ENCODE assay signal across 9 mouse cellular contexts in the genomic region with DNA sequence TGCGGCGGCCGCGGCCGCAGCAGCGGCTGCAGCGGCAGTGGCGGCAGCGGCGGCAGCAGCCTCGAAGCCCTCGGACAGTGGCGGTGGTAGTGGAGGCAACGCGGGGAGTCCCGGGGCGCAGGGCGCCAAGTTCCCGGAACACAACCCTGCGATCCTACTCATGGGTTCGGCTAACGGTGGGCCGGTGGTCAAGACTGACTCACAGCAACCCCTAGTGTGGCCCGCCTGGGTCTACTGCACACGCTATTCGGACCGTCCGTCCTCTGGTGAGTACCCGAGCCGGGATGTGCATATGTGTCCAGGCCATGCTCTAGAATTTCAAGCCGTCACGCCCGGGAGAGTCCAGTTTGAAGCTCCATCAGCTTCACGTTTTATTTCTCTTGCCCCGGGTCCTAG. TPM values are rescaled to one million over a fixed set of nuclear protein-coding genes. Genes with fewer than 3 reads are reported as not detected.
DNase-seq lines count a peak whose midpoint lies in the region; ATAC-seq and TF ChIP-seq lines count a peak whose summit lies in the region.
"Had no signal": no experiment of that assay in that cellular context is flagged by ENCODE, and none has a peak within 500 bp of the region (broad histone marks: within the 10 kb centered on the region; RNA-seq: fewer than 3 reads in every experiment).

No protein-coding gene starts in this region.

- no peak for TF ChIP-seq CTCF in small intestine, adult 2 months (IDR thresholded peaks at IDR 0.05; ENCODE audit: extremely low read depth, insufficient read length, insufficient replicate concordance, low read depth, low read length)

- 3% methylated on average over 35 of the region's 35 CpGs for WGBS in lung, embryonic 15.5 days
- under 1% methylated on average over 35 of the region's 35 CpGs for WGBS in limb, embryonic 10.5 days
- 2% methylated on average over 35 of the region's 35 CpGs for WGBS in small intestine, adult 2 months

- peaks cover 98% of the 10 kb centered on the region for H3K27me3 ChIP-seq in lung, embryonic 15.5 days
- H3K27me3 ChIP-seq in limb, embryonic 10.5 days (ENCODE audit: low read depth, poor library complexity, severe bottlenecking), result peaks cover 99% of the 10 kb centered on the region
- peaks cover 80% of the 10 kb centered on the region for H3K27me3 ChIP-seq in small intestine, adult 2 months (ENCODE audit: control insufficient read depth, insufficient read depth, low read length)

- no peaks in the 10 kb centered on the region for H3K9me3 ChIP-seq in lung, embryonic 15.5 days
- H3K9me3 ChIP-seq in limb, embryonic 10.5 days (replicated peaks), result no peaks in the 10 kb centered on the region

- H3K27ac ChIP-seq in lung, embryonic 15.5 days, result no peak overlapping the region
- peak overlapping the region; percentile 73 for H3K27ac ChIP-seq in limb, embryonic 10.5 days
- H3K27ac ChIP-seq in small intestine, adult 2 months (ENCODE audit: insufficient read depth, low read depth, low read length), result no peak overlapping the region
- H3K27ac ChIP-seq: liver, embryonic 14.5 days had no signal

- H3K4me3 ChIP-seq in lung, embryonic 15.5 days, result peak overlapping the region; percentile 46
- peak overlapping the region; percentile 54 for H3K4me3 ChIP-seq in limb, embryonic 10.5 days
- peak overlapping the region; percentile 32; the same call in 1 of the 2 replicates for H3K4me3 ChIP-seq in small intestine, adult 2 months (ENCODE audit: low read depth, low read length)

- no peak for TF ChIP-seq POLR2A in small intestine, adult 2 months (IDR thresholded peaks at IDR 0.05; ENCODE audit: low read depth, low read length)

- H3K4me1 ChIP-seq in lung, embryonic 15.5 days, result peaks cover 22% of the 10 kb centered on the region
- H3K4me1 ChIP-seq in limb, embryonic 10.5 days, result peaks cover 35% of the 10 kb centered on the region
- no peaks in the 10 kb centered on the region; the same call in none of the 2 replicates for H3K4me1 ChIP-seq in small intestine, adult 2 months (ENCODE audit: control insufficient read depth, insufficient read depth, insufficient read length, low read length)

- peak overlapping the region; percentile 87 for H3K4me2 ChIP-seq in lung, embryonic 15.5 days

- DNase-seq in adrenal gland, postnatal 25 days, result peak; percentile 12
- no peak for DNase-seq in adrenal gland, postnatal 14 days
- no peak for DNase-seq in lung, postnatal 25 days (ENCODE audit: low spot score)
- DNase-seq in limb, embryonic 10.5 days (ENCODE audit: low spot score), result peak; percentile 79
- no peak for DNase-seq in layer of hippocampus, adult 18-20 months (ENCODE audit: low spot score in 2 of 2)
- no peak for DNase-seq in thymus, postnatal 36 days

- ATAC-seq in lung, embryonic 15.5 days (ENCODE audit: borderline replicate concordance, extremely low read depth, low FRiP score, low TSS enrichment), result no peak

- H3K9ac ChIP-seq in lung, embryonic 15.5 days, result no peak overlapping the region
- H3K9ac ChIP-seq: liver, embryonic 14.5 days had no signal

- H3K36me3 ChIP-seq in lung, embryonic 15.5 days, result no peaks in the 10 kb centered on the region
- H3K36me3 ChIP-seq in limb, embryonic 10.5 days, result no peaks in the 10 kb centered on the region
- no peaks in the 10 kb centered on the region for H3K36me3 ChIP-seq in small intestine, adult 2 months (ENCODE audit: control insufficient read depth, insufficient read depth, low read length)

RNA-seq across cellular contexts. Expression of gene En1, which starts 1.4 kb away (rescaled TPM):
- total RNA-seq in adrenal gland, postnatal 25 days (2021), result not detected in 2 replicates
- not detected in 2 replicates for total RNA-seq in adrenal gland, postnatal 14 days (2021)
- polyA plus RNA-seq in lung, embryonic 15.5 days (2015; fragmentation: Nextera tagmentation; extraction: Ambion mirVana), result not detected in 2 replicates
- 0.91 and 1.0 TPM in 2 replicates for polyA plus RNA-seq in limb, embryonic 10.5 days (2016; fragmentation: Nextera tagmentation; extraction: Ambion mirVana)
- polyA plus RNA-seq in small intestine, adult 2 months (2012; rRNA removed), result not detected in 2 replicates
- not detected for total RNA-seq in layer of hippocampus, adult 18-20 months (2021)

Comparison
In these comparisons a context has a peak if more than half of its experiments do, and no peak if none do; other contexts are left out.
1. DNase-seq: peak in adrenal gland, postnatal 25 days (single experiment) and limb, embryonic 10.5 days (single experiment); none in adrenal gland, postnatal 14 days (single experiment), lung, postnatal 25 days (single experiment), layer of hippocampus, adult 18-20 months (0 of 2) and thymus, postnatal 36 days (0 of 2).
2. Peak in every context shown above with its lines, with median percentiles within 50 percentile points of each other: H3K4me3 ChIP-seq.